In the genomic region with DNA sequence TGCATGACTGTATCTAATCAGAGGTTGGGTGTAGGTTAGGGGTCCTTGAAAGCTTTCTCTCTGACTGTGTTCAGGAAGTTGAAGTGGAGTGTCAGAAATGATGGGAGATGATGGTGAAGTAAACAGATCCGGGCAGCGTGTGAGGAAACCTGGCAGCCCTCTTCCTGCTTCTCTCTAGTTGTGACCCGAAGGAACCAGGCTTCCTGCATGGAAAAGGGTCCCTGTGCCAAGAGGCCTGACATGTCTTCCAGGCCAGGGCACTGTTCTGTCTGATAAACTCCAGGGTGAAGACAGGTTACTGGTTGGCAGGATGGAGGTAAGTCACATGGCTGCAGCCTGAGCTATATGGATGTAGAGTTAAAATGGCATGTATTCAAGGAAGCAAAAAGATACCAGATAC, we compare ENCODE assay signal across 17 mouse cellular contexts. TPM values are rescaled to one million over a fixed set of nuclear protein-coding genes. Genes with fewer than 3 reads are reported as not detected.
DNase-seq lines count a peak whose midpoint lies in the region; ATAC-seq and TF ChIP-seq lines count a peak whose summit lies in the region.
"Had no signal": no experiment of that assay in that cellular context is flagged by ENCODE, and none has a peak within 500 bp of the region (broad histone marks: within the 10 kb centered on the region; RNA-seq: fewer than 3 reads in every experiment).

No protein-coding gene starts in this region.

- H3K4me3 ChIP-seq in kidney, embryonic 16.5 days (ENCODE audit: low read length): no peak overlapping the region
- no peak overlapping the region for H3K4me3 ChIP-seq in lung, postnatal 0 days (ENCODE audit: low read depth, low read length)
- no peak overlapping the region for H3K4me3 ChIP-seq in forebrain, embryonic 10.5 days
- H3K4me3 ChIP-seq: embryonic facial prominence, embryonic 13.5 days; forebrain, embryonic 13.5 days; heart, embryonic 12.5 days; hindbrain, embryonic 13.5 days had no signal

- peak; percentile 92 for DNase-seq in heart, adult 11 months
- DNase-seq in heart, postnatal 36 days: no peak
- no peak for DNase-seq in kidney, adult 9 months
- peak; percentile 42 for DNase-seq in lung, postnatal 10 days
- no peak for DNase-seq in lung, postnatal 0 days (ENCODE audit: low spot score)
- no peak for DNase-seq in forebrain, embryonic 10.5 days (ENCODE audit: extremely low spot score, low spot score)
- DNase-seq: adrenal gland, postnatal 25 days; cerebellum, adult 18-20 months; cerebellum, adult 9-11 months; cerebellum, postnatal 36 days; forebrain, postnatal 0 days; gastrocnemius, postnatal 14 days had no signal

- H3K9ac ChIP-seq in kidney, embryonic 16.5 days (replicated peaks; ENCODE audit: low read length): peak overlapping the region; percentile 12; the same call in 1 of the 2 replicates
- H3K9ac ChIP-seq in lung, postnatal 0 days (replicated peaks; ENCODE audit: low read depth): no peak overlapping the region
- H3K9ac ChIP-seq: embryonic facial prominence, embryonic 13.5 days; forebrain, embryonic 13.5 days; forebrain, postnatal 0 days; heart, embryonic 12.5 days; hindbrain, embryonic 13.5 days had no signal

- intact Hi-C loops in heart, postnatal 36 days (cut with DNase I): no loop called here

- H3K9me3 ChIP-seq in kidney, embryonic 16.5 days (ENCODE audit: low read length): no peaks in the 10 kb centered on the region
- no peaks in the 10 kb centered on the region for H3K9me3 ChIP-seq in lung, postnatal 0 days (ENCODE audit: low read length)
- H3K9me3 ChIP-seq in forebrain, embryonic 10.5 days: no peaks in the 10 kb centered on the region
- H3K9me3 ChIP-seq: embryonic facial prominence, embryonic 13.5 days; forebrain, embryonic 13.5 days; heart, embryonic 12.5 days; hindbrain, embryonic 13.5 days had no signal

- no peaks in the 10 kb centered on the region for H3K27me3 ChIP-seq in kidney, embryonic 16.5 days (ENCODE audit: insufficient read depth, low read length)
- no peaks in the 10 kb centered on the region for H3K27me3 ChIP-seq in lung, postnatal 0 days (replicated peaks; ENCODE audit: insufficient read depth, low read length)
- peaks cover 95% of the 10 kb centered on the region for H3K27me3 ChIP-seq in forebrain, embryonic 10.5 days (ENCODE audit: poor library complexity, severe bottlenecking)
- H3K27me3 ChIP-seq: embryonic facial prominence, embryonic 13.5 days had no signal

- 83% methylated on average over 3 of the region's 3 CpGs for WGBS in kidney, embryonic 16.5 days
- WGBS in lung, postnatal 0 days: 53% methylated on average over 3 of the region's 3 CpGs
- WGBS in forebrain, embryonic 10.5 days: 89% methylated on average over 3 of the region's 3 CpGs

- no peak overlapping the region for H3K4me2 ChIP-seq in kidney, embryonic 16.5 days (replicated peaks; ENCODE audit: low read depth, low read length)
- no peak overlapping the region for H3K4me2 ChIP-seq in lung, postnatal 0 days (replicated peaks; ENCODE audit: low read depth, low read length)
- H3K4me2 ChIP-seq: embryonic facial prominence, embryonic 13.5 days; forebrain, embryonic 13.5 days; heart, embryonic 12.5 days; hindbrain, embryonic 13.5 days had no signal

- H3K36me3 ChIP-seq in kidney, embryonic 16.5 days (ENCODE audit: insufficient read depth, low read length): 0 out of 2 replicates have a peak, but pooled peaks cover 7% of the 10 kb centered on the region
- no peaks in the 10 kb centered on the region for H3K36me3 ChIP-seq in lung, postnatal 0 days (ENCODE audit: insufficient read depth, low read length)
- peaks cover 9% of the 10 kb centered on the region; the same call in 1 of the 2 replicates for H3K36me3 ChIP-seq in forebrain, embryonic 10.5 days (replicated peaks)
- H3K36me3 ChIP-seq: hindbrain, embryonic 13.5 days had no signal

- no peak for TF ChIP-seq EP300 in lung, postnatal 0 days (IDR thresholded peaks at IDR 0.05)

- peaks cover 99% of the 10 kb centered on the region for H3K4me1 ChIP-seq in kidney, embryonic 16.5 days (ENCODE audit: insufficient read depth, low read length)
- H3K4me1 ChIP-seq in lung, postnatal 0 days (ENCODE audit: insufficient read depth, low read depth, low read length): peaks cover 14% of the 10 kb centered on the region
- H3K4me1 ChIP-seq in forebrain, embryonic 10.5 days: peaks cover 83% of the 10 kb centered on the region
- H3K4me1 ChIP-seq: forebrain, embryonic 13.5 days had no signal

- no peak for TF ChIP-seq CTCF in lung, postnatal 0 days (IDR thresholded peaks at IDR 0.05)

- no peak for ATAC-seq in kidney, embryonic 16.5 days (ENCODE audit: low FRiP score, low TSS enrichment)
- no peak for ATAC-seq in lung, postnatal 0 days
- ATAC-seq: forebrain, embryonic 13.5 days; forebrain, postnatal 0 days had no signal

- H3K27ac ChIP-seq in kidney, embryonic 16.5 days (ENCODE audit: low read length): peak overlapping the region; percentile 96
- no peak overlapping the region for H3K27ac ChIP-seq in lung, postnatal 0 days (ENCODE audit: low read length)
- H3K27ac ChIP-seq in forebrain, embryonic 10.5 days: no peak overlapping the region
- H3K27ac ChIP-seq: embryonic facial prominence, embryonic 13.5 days; forebrain, embryonic 13.5 days; hindbrain, embryonic 13.5 days had no signal

RNA-seq across cellular contexts. Expression of gene Lhfpl2, which starts 13.3 kb away (rescaled TPM):
- 1 to 10 TPM; 2.5 to 3.7 TPM for total RNA-seq in heart, postnatal 36 days (2021)
- polyA plus RNA-seq in kidney, embryonic 16.5 days (2015; fragmentation: Nextera tagmentation; extraction: Ambion mirVana): 91.2 and 96.0 TPM in 2 replicates
- 19.9 and 21.4 TPM in 2 replicates for polyA plus RNA-seq in lung, postnatal 0 days (2015; fragmentation: Nextera tagmentation; extraction: Ambion mirVana)
- polyA plus RNA-seq in forebrain, embryonic 10.5 days (2016; fragmentation: Nextera tagmentation; extraction: Ambion mirVana): 21.0 and 22.0 TPM in 2 replicates

Comparison
In these comparisons a context has a peak if more than half of its experiments do, and no peak if none do; other contexts are left out.
1. DNase-seq: peak in heart, adult 11 months (single experiment) and lung, postnatal 10 days (single experiment); none in heart, postnatal 36 days (0 of 2), kidney, adult 9 months (single experiment), lung, postnatal 0 days (single experiment) and forebrain, embryonic 10.5 days (single experiment).